Mouse (Mus musculus) B cell, adult 67 days (primary cell): ENCODE measurements around the gene Mmadhc. TPM values are rescaled to one million over a fixed set of nuclear protein-coding genes. Genes with fewer than 3 reads are reported as not detected.

ENCODE experiments used
- total RNA-seq, 2 experiments: library from RNA; stranded (reverse); gene quantifications; 4 replicates each; pipeline ENCODE4 v1.2.4; 2023

Mmadhc gene
- 10 to 100 TPM; 37.4 to 42.5 TPM for total RNA-seq

GRCm38 (mm10) chr2:50296109-50296986 lies at the start of gene Mmadhc:
TSS of gene Mmadhc (minus strand) at chr2:50296801.

Other genes with a start within 250 kb of the Mmadhc start
- not detected for gene Lypd6, start 230.4 kb downstream of the Mmadhc start, total RNA-seq